Mouse (Mus musculus) G1E-ER4 (cell line): ENCODE measurements at regions not wholly inside any gene's neighbourhood (a gene's known extent, or its start where the extent isn't known, plus 50 kb on each side); places are given as distances from the start of the nearest gene placed in this dataset.

Experiments used
- GATA1 ChIP-seq: IDR thresholded peaks from one replicate; pipeline ENCODE4 v1.8.0; 2012; ENCODE audit warnings: low read length, inconsistent platforms

DNA sequence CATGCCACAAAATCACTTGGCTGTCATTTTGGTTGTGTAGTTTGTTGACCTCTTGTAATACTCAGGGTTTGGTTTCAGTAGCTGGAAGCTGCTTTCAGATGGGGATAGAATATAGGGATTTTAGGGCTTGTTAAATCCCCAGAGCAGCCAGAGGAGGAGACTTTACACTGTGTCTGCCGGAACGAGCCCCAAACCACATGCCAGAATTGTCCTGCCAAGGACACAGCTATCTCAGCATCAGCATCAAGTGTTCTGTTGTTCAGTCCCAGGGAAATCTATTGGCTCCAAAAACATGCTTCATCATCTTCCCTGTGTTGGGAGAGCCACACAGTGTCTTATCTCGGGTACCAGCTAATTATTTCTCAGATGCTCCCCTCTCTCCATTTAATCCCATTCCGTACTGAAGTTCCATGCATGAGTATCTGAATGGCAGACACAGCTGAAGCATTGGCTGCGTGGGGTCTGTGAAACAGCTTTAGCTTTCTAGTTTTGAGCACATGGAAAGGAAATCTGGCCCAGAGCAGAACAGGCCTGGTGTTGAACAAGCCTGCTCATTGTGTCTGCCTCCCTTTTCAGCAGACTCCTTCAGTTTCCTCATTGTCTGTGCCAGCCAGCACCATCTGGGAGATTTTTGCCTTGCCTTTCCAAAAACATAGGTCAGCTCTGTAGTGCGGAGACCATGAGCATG, 264.8 kb downstream of the Cd109 start:
- TF ChIP-seq GATA1, result no peak

DNA sequence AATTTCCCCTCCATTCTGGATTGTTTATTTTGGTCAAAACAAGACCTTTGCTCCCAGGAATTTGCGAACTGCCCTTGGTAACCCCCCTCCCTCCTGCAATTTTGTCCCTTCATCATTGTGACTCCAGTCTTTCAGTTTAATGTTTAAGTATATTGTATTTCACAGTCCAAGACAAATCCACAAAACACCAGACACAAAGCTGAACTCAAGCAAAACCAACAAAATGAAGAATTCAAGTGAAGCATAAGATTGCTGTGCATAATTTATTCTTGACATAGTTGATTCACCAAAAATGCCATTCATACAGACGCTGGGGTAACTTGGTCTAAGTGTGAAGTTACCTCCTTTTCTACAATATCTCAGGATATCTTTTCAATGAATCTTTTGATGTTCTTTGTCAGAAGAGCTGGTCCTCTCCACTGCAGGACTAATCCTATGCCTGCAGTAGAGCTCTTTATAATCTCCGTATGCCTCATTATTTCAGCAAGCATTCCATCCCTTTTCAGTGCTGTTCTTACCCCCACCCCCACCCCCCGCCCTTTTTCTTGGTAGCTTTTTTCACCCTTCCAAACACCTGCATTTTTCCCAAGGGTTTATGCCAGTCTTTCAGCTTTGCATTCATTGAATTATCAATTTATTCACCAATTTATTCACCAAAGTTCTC, 265.4 kb downstream of the Cd109 start:
- no peak for TF ChIP-seq GATA1

DNA sequence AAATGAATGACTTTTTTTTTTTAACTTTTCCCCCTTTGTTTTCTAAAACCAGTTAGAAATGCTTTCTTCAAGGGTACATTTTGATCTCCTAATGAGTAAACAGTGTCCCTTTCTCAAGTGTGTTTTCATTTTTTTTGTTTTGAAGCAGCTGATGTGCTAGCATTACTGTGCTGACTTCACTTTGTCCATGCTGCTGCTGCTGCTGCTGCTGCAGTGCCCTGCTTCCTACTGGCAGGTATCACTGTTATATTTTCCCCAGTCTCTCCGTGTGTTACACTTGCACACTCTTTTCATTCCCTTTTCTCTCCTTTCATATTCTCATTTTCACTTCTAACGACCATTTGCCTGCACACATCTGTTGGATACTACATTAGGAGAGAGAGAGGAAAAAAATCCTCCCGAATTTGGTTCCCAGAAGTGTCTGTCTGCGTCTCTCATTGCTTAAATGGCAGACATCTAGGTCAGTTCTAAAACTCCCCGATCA, 266.0 kb downstream of the Cd109 start:
- no peak for TF ChIP-seq GATA1

DNA sequence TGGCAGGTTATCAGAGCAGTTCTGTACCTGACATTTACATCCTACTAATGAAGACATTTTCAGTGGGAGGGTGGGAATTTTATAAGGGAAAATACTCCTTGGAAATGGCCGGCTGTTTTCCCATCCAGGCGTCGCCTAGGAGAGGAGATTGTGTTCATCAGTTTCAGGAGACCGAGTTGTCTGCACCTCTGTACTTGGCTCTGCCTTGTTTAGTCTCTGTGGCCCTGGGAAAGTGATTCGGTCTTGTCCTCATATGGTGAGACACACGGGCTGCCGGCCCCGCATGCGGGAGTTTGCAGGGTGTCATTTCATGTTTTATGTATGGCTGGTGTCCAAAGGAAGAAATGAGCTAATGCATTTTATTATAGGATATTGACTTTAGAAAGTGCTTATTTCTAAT, 287.9 kb downstream of the Cd109 start:
- no peak for TF ChIP-seq GATA1

DNA sequence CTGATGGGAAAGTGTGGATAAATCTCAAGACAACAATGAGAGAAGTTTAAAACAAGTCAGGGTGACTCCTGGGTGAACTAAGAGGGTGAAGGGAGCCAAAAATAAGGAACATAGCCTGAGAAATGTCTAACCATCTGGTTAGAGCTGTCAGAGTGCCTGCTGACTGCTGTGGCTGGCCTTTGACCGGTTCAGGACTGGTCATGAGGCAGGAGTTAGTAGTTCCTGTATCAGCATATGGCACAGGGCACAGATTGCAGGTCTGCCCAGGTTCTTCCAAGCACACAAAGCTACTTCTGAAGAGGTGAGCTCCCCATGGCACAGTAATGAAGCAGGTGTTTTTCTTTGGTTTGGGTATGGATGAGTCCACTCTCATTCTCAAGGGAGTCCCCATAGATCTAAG, 302.0 kb downstream of the Cd109 start:
- TF ChIP-seq GATA1, result no peak

DNA sequence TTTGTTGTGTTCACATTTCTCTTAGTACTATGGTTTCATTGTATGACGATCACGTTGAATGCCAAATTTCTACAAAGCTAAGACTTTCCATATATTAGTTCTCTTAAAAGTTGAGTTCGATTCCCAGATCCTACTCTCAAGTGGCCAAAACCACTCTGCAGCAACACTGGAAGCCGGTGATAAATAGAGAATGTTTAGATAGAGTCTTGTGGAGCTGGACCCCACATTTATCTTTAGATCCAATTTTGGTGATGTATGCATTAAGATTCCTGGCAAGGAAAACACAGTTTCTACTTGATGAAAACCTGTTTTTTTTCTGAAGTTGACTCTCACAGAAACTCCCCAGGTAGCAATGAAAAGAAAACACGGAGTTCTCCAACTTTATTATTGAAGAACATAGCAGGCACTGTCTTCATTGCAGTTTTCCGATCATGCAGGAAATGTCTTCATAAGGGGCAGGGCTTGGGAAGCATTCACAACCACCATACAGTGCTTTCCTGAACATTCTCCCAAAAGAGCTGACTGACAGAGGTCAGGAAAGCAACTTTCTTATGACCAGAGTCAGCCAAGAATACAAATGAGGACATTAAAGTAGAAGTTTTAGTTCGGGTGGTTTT, 310.7 kb downstream of the Cd109 start:
- TF ChIP-seq GATA1, result no peak

DNA sequence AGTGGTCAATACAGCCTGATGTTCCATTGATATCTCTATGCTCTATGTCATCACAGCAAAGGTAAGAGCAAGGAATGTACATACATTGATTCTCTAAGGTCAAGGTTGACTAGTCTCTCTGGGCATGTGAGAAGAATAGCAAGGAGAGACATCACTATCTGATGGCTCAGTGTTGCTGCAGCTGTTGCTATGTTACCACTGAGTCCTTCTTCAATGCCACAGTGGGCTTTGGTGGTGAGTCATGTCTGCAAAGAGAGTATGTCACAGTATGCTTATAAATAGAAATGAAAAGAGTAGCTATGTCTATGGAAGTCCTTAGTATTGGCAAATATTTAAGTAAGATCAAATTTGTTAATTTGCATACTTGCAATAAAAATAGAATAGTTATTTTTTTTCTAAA, 326.3 kb downstream of the Cd109 start:
- no peak for TF ChIP-seq GATA1

DNA sequence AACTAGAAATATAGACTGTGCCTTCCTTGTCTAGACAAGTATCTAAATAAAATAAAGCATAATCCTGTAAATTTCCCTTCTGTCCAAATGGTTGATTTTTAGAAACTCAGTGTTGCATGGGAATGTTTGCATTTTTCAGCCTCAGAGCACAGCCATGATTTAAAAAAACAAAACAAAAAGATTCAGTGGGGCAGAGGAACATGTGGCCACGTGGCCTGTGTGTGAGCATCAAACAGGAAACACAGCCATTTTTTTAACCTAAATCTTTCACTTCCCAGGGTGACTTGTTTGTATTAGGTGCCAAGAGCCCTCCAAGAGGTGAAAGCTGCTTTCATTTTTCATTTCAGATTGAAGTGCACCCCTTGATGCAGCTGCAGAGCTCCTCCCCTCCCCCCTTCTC, 349.5 kb downstream of the Cd109 start:
- TF ChIP-seq GATA1, result no peak

DNA sequence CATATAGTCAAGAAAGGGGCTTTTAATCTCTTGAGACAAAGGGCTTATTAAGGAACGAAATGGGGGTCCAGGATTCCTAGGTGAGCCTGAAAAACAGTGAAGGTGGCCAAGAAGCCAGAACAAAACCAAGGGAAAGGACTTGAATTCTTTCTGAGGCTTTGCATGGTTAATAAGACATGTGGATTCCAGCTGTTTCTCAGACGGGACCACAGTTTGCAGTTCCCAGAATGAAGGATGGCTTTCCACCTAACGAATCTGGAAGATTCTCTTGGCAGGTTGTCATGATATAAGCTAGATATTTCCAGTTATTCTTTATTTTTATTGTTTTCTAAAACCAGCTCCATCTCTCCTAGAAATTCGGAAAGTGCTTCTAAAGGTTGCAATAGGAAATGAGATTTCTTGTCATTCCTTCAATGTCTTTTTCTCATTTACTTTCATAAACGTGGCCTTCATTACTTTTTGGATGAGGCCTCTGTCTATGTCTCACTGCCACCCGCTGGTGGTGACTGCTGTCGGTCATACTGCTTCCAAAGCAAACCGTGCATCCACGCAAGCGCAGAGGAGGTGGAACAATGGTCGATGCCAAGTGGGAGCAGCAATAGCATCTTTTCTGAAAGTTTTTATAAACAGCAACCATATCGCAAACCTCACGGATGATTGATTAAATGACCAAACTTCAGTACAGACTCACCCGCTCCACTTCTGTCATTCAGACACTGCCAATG, 350.0 kb downstream of the Cd109 start:
- no peak for TF ChIP-seq GATA1

DNA sequence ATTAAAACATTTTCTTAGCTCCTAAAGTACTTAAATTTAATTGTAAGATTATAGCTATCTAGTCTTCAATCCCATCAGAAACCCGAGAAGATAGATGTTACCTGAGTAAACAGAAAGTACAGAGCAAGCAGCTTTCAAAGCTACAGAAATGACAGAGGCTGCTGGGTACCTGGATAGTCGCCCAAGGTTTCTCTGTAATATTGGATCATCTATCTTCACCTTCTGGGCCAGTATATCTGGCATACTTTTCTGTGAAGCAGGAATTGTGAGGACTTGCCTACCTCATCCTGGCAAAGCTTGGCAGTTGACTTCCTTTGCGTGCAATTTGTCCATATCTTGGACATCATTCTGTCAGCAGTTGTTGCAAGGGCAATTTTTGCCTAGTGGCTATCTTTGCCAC, 356.4 kb downstream of the Cd109 start:
- TF ChIP-seq GATA1, result no peak

DNA sequence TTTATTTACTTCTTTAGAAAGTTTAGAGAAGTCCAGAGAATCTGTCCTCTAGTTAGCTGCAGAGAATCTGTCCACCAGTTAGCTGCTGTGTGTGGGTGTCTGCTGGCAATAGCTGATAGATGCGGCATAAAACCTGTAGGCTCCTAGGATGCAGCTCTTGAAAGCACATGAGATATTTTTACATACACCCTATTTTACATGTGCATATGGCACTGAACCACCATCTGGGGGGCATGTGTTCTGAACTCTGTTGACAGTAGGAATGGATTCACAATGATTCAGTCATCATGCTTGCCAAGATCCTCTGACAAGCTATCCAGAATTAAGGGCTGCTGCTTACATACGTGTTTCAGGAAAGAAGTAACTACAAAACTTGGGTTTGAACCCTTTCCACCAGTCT, 368.4 kb downstream of the Cd109 start:
- TF ChIP-seq GATA1, result no peak

DNA sequence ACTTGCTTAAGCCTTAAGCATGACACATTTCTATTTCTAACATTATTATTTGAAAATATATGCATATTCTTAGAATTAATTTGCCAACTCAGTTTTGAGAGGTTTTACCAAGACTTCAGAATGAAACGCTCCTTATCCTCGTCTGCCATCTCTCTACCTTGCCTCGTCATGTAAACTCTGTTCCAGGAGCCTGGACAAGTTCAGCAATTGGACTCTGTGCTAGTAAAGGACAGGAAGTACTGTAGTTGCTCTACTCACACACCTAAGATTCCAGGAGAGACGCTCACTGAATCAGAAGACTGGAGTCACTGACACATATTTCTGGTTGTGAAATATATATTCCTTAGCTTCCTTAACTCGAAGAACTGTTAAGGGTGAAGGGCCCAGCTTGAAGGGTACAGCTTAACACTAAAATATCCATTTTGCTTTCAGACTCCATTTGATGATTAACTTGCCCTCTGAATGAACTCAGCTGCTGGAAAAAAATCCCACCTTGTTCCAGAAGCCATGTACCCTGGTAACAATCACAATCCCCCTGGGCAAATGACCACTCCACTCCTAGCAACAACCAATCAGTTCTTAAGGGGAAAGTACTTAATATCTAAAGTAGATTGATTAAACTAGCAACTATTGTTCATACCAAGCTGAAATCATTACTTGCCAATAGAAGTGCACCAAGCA, 370.0 kb downstream of the Cd109 start:
- TF ChIP-seq GATA1, result no peak

DNA sequence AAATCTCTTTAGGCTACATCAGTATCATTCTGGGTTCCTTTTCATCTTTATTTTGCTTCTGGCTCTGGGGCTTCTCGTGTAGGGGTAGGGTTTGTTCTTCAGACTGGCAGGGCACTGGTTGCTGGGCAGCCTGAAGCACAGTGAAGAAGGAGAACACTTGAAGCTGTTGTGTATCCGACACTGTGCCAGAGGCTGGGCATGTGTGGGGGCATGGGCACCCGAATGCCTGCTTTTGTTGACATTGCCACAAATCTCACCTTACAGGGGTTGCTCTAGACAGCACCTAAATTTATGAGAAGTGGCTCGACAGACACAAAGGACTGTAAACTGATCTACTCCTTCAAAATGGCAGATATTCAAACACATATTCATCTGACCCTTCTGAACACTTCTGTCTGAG, 376.0 kb downstream of the Cd109 start:
- TF ChIP-seq GATA1, result no peak

DNA sequence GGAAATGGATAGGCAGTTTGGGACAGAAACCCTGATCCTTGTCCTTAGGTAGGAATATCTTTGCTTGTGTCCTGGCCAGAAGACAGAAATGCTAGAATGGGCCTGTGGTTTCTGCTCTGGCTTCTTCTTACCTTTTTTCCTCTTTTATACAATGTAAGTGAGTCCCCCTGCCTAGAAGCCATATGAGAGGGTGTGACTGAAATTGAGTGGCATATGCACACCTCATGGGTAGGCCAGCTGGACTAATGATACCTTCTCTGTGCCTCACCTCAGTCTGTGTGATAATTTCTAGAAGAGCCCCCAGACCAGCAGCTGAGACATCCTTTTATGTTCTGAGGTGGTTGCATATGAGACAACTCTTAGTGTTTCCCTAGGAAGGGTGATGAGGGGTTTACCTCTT, 385.7 kb downstream of the Cd109 start:
- no peak for TF ChIP-seq GATA1

DNA sequence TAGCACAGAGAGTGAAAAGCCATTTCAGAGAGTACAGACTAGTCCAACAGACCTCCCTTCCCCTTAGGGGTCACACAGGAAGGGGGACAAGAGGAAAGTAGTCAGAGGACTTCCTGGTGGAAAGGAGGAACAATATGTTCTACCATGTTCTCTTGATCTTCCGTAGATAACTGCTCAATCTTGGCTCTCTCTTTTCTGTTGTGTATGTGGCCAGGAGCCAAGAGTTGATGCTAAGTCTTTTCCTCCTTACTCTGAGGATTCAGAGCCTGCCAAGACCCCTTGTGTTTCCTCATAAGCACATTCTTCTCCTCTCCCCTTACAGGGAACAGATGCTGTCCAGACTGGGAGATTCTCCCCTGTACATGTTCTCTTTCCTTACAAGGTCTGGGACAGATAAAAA, 386.6 kb downstream of the Cd109 start:
- TF ChIP-seq GATA1, result no peak
